Mouse (Mus musculus): ENCODE data around the gene Kcnj14.

GRCm38 (mm10) chr7:45867871-45868270 lies 43.3 kb upstream of the Kcnj14 start:
- TF ChIP-seq GATA1 (IDR thresholded peaks at IDR 0.05; ENCODE audit: low read length) (no peak), TAL1 (IDR thresholded peaks at IDR 0.05; ENCODE audit: low read length) (no peak)

All from erythroblast, embryonic 14.5 days (primary cell).